Mouse (Mus musculus): Measurements from ENCODE around the gene Nid2.

Gene Nid2

DNA sequence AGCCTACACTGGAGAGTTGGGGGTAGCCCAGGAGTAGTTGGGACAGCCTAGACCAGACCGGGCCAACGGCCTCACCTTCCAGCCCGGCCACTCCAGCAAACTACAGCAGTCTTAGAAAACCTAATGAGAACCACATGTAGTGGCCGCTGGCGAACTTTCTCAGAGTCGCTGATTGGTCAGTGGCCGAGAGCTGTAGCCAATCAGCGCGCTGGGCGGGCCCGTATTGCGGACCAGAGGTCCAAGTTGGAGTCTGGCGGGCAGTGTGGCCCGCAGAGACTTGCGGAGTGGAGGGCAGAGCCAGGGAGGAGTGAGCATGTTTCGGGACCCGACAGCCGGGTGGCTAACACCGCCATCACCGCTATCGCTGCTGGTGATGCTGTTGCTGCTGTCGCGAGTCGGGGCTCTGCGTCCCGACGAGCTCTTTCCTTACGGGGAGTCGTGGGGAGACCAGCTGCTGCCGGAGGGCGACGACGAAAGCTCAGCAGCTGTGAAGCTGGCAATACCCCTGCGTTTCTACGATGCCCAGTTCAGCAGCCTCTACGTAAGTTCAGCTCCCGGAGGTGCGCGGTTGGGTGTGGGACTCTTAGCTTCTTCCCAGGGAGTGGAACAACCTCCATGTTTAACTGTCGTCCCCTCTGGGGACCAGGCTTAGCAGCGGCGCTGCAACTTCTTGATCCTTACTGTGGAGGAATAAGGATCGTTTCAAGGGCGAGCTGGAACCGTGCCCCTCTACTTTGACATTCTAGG lies at the start of gene Nid2:
Gene Nid2, plus strand, starts transcription at position 241 of the 747 bp plus-strand sequence.
- DNase-seq (ENCODE audit: low spot score in 2 of 2), result peak; percentile 24 to 45

DNA sequence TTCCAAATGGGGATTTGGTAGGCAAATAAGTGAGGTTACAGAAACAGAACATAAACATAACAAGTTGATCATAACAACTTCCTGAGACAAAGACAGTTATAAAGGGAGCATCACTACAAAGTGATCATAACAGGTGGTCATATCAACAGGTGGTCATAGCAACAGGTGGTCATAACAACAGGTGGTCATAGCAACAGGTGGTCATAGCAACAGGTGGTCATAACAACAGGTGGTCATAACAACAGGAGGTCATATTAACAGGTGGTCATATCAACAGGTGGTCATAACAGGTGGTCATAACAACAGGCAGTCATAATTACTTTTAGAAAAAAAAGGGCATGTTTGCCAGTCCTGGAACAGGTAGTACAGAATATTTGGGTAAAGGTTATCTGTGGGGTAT lies 49.5 kb upstream of the Nid2 start:
- no peak for DNase-seq (ENCODE audit: low spot score in 2 of 2)

DNA sequence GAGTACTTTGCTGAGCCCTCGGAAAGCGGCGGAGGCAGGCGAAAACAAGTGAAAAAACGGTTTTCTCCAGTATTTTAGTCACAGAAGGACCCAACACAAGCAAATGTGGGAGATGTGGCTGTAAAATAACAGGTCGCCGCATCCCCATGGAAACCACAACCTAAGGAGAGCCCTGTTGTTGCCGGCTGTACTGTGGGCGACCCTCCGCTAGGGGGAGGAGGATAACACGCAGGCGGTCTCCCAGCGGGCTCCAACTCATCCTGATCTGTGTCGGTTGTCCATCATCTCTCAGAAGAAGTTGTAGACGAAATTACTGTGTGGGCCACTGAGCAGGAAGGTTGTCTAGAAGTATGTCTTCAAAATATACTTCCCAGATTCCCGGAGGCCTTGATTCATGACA lies 45.4 kb upstream of the Nid2 start:
- DNase-seq (ENCODE audit: low spot score in 2 of 2), result peak; percentile 19 to 50

DNA sequence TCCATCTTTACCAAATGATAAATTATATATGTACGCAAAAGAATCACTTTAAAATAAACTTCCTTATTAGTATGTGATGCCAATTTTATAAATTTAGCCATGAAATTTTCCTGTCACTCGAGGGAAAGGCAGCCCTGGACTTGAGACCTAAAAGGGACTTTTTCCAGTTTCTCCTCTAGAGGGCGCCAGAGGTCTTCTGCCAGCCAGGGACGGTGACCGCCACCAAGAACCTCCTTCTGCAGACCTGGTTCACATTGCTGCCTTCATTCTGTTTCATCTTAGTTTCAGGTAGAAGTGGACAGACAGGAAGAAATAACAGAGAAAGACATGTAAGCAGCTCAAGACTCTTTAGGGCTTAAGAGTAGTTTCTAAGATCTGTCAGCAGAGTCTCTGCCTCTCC lies 44.6 kb upstream of the Nid2 start:
- peak in 1 of 2 experiments; percentile 46 for DNase-seq (ENCODE audit: low spot score in 2 of 2)

DNA sequence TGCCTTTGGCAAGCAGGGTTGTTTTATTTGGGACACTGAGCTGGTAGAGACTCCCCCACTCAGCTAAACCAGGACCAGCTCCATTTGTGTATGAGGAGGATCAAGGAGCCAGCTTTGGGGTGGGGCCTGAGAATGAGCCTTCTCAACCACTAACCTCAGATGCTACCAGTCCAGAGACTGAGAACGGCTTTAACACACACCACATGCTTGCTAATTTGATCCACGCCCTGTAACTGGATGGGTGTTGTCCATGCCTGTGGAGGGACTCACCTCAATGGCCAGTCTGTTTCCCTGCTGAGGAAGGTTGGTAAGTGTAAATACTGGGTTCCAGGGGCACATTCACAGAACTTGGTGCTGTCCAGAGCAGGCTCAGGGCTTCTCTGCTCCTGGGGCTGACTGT lies 44.1 kb upstream of the Nid2 start:
- DNase-seq (ENCODE audit: low spot score in 2 of 2), result no peak

DNA sequence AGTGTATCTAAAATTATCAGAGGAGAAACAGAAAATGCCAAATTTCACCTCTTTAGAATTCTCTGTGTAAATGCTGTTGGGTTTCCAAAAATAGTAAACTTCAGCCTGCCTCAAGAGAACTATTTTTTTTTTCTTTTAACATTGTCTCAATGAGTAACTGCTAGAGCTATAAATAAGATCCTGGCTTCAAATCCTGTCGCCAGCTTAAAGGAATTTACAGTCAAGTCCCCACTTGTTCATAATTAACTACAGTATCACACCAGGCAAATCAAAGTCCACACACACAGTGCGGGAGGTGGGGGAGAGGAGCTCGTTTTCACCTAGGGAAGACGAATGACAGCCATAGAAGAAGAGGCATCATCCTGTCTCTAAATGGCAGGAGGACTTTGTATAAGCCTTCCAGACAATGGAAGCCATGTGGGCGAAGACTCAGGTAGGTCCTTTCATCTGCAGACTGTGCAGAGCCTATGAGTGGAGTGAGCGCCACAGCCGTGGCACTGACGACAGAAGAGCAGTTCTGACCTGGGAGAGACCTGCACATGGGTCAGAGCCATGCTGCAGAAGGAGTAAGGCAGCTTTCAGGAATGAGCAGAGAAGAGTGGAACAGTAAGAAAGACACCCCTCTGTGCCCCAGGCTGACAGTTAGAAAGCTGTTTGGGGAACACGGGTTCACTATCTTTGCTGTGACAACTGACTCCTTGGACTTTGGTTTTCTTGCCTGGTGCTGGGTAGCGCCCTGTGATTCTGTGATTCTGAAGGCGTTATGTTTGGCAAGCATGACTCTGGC lies 43.2 kb upstream of the Nid2 start:
- DNase-seq (ENCODE audit: low spot score in 2 of 2), result no peak

DNA sequence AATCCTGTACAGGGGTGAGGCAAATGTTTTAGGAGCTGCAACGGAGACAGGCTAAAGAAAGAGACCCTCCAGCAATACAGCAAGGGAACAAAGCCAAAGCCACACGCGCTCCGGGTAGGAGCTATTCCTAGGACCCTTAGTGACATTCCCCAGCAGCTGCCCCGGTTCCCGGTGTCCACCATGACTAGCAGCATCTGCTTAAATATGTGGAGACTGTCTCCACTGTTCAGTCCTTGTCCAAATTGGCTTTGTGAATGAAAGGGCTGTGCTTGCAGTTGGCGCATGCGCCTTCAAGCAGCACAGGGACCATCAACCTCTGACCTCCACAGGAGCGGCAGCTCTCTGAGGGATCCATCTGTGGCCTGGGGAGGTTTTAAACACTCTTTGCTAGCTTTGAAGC lies 41.9 kb upstream of the Nid2 start:
- no peak for DNase-seq (ENCODE audit: low spot score in 2 of 2)

DNA sequence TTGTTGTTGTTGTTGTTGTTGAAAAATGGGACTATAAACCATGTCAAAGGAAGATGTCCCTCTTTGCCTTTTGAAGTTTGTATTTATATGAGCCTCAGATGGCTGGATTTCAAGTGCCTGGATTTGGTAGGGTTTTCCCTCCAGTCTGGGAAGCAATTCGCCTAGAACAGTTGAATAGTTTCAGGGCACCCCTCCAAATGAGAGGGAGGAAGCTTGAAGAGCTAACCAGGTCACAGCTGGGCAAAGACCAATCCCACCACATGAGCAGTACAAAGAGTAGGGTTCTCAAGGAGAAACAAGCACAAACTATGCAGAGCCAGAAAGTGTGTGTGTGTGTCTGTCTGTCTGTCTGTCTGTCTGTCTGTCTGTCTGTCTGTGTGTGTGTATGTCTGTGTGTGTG lies 39.3 kb upstream of the Nid2 start:
- no peak for DNase-seq (ENCODE audit: low spot score in 2 of 2)

DNA sequence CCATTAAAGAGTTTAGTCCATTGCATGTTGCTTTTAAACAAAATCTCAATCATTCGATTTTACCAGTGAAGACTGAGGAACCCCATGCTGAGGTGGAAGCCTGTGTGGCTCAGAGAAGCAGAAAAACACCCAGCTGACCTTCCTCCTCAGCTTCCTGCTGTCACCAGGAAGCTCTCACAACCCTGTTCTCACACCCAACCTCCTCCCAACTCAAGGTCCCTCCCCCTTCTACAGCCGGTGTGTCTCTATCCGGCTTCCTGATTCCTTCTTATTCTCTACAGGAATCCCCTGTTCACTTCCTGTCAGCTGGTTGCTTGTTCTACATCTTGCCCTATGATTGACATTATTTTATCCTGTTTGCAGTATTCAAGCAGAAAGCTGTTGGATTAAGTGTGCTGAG lies 38.0 kb upstream of the Nid2 start:
- no peak for DNase-seq (ENCODE audit: low spot score in 2 of 2)

DNA sequence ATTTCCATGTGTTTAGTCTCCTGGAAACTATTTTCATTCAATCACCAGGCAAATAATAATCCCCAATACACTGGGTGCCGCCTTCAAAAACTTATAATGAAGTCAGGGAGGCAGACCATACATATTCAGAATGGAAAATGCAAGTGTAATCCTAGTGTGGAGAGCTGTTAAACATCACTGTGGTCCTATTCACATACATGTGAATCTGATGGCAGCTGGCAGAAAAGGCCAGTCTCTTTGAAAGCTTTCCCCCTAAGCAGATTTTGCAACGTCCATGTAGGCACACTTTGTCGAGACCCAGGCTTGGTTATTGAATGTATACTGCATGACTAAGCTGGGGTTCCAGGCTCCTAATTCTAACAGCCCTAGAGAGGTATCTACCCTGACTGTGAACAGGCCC lies 32.0 kb upstream of the Nid2 start:
- no peak for DNase-seq (ENCODE audit: low spot score in 2 of 2)

DNA sequence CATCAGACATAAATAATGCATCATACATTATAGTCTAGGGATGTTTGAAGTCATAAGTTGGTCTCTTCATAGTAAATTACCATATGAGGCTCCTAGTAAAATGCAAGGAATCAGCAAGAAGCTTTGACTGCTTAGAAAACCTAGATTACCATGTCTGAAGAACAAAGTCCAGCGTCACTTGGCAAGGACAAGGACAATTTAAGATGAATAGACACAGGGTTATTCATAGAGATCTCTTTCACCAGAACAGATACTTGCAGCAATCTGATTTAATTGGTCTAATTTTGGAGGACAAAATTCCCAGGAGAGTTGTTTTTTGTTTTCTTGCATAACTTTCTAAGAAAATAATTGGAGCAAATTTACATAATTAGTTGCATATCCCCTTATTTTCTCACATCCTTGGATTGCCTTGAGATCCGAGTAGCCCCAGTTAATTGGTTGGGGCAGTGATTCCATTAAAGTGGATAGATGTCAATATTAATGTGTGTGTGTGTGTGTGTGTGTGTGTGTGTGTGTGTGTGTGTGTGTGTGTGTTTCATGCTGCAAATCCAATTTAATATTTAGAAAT lies 30.9 kb upstream of the Nid2 start:
- no peak for DNase-seq (ENCODE audit: low spot score in 2 of 2)

DNA sequence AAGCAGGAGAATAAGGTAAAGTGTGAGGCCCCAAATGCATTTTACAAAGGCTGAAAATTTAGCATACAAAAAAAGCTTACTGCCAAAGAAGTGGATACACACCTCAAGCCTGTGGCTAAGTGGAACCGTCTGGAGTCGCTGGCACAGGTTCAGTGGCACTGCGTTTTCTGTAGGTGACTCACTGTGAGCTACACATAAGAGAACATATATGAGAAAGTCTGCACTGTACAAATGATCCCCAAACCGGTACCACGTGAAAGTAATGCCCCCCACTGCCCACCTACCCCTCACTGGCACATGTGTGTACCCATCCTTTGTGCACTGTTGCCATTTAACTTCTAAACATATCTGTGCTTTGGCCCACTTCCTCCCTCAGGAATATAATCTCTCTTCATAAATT lies 22.8 kb upstream of the Nid2 start:
- no peak for DNase-seq (ENCODE audit: low spot score in 2 of 2)

DNA sequence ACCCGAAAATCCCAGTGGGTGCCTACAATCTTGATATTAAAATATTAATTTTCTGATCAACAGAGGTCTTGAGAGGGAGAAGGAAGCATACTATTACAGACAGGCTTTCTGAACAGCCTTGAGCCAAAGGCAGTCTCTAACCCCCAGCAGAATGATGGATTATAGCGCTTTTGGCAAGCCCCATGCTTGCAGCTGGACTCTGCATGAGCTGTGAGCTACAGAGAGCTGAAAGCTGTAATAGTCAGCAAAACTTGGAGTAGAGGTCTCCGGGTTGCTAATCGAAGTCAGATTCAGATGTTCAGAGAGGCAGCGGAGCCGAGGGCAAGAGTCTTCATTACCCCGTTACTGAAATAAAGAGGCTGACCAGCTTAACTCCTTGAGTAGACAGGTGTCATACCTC lies 22.3 kb upstream of the Nid2 start:
- DNase-seq (ENCODE audit: low spot score in 2 of 2), result no peak

DNA sequence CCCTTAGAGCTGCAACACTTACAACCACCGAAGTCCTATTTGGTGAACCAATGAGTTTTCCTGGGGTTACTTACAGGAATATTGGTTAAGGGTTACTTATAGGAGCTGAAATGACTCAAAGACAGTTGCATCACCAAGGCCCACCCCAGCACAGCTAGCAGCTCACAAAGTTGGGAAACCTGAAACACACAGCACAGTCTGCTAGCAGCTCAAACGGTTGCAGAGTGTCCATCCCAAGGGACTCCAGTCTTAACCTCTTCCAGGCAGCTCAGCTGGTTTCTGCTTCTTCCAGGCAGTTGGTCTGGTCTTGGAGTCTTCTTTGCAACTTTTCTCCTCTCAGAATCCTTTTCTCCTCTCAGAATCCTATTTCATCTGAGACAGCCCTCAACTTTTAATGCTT lies 19.0 kb upstream of the Nid2 start:
- no peak for DNase-seq (ENCODE audit: low spot score in 2 of 2)

DNA sequence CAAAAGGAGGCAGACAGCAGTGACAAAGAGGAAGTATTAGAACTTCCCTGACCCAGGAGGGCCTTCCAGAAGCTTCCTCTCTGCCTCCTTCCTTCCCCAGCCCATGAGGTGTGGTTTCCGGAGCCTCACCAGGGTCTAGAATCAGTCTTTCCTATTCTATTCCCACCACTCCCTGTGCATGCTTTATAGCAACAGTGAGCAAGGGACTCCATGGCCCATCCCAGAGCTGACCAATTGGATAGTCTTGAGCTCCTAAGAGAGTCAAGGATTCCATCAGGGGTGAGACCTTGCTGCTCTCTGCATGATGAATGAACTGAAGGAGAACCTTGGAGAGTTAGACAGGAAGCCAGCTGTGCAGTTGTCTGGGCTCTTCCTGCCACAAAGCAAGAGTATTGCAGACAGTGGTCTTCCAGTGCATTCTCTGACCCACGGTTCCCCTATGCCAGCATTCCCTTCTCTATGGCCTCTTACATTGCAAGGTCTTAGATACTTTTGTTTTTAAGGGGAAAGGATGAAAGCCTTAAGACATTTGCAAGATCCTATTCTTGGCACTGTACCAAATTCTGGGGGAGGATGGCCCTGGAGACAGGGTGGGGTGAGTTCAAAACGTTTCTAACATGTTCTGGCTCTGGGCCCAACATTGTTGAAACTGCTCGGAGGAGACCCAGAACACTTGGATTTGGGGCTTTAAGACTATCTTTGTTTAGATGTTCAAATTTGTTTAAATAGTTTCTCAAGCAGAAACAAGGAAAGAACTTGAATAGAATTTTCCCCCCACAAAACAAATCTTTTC lies 17.4 kb upstream of the Nid2 start:
- no peak for DNase-seq (ENCODE audit: low spot score in 2 of 2)

DNA sequence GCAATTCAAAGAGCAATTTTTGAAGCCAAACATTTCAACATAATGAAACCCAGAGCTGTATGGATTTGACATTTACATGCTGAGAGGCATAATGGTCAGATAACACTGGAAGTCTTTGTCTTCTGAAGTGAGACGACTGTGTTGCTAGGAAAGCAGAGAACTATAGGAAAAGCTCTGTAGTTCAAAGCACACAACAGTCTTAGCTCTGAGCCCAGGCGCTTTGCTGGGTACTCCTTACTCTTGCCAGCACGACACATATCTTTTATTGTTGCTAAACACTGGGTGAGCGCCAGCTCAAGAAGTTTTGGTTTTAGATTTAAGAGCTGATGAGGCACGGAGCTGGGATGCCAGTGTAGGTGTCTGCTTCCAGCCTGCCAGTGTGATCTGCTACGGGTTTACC lies 15.8 kb upstream of the Nid2 start:
- no peak for DNase-seq (ENCODE audit: low spot score in 2 of 2)

DNA sequence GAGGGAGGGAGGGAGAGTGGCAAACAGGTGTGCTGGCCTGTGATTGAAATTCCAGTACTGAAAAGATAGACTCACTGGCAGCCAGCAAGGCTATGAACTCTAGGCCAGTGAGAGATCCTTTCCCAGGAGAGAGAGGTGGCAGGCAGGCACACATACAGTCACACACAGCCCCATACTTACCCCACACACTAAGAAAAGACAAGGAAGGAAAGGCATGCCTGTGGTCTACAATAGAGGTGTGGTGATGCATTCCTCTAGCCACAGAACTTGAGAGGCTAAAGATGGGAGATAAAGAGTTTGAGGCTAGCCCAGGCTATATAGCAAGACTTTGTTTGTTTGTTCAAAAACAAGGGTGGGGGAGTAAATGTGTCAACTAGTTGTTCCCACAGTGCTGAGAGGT lies 13.5 kb upstream of the Nid2 start:
- DNase-seq (ENCODE audit: low spot score in 2 of 2), result no peak

DNA sequence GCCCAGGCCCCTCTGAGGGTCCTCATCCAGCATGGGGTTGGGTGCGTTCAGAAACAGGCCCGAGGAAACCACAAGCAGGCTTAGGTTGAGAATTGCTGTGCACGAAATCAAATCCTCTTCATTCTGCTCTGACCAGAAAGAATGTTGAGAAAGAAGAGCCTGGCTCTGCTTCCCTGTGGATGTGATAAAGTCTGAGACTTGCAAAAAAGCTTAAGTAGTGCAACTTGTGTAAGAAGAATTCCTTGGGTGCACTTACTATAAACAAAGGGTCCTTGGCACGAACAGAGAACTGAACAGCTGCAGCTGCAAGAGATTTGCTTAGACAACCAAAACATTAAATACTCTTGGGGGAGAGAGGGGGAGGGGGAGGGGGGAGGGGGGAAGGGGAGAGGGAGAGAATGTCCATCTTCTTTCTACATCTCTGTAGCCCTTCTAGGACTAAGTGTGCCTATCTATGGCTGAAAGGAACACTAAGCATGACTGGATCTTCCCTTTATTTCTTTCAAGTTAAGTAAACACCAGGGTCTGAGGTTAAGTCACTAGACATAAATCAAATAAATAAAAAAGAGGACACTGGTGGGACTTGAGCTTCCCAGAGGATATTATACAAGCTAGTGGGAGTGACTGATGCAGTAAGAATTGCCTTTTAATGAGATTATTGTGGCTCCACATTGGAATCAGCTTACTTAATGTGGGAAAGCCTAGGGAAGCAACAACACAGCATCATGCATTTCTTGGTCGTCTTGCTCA lies 12.8 kb upstream of the Nid2 start:
- no peak for DNase-seq (ENCODE audit: low spot score in 2 of 2)

DNA sequence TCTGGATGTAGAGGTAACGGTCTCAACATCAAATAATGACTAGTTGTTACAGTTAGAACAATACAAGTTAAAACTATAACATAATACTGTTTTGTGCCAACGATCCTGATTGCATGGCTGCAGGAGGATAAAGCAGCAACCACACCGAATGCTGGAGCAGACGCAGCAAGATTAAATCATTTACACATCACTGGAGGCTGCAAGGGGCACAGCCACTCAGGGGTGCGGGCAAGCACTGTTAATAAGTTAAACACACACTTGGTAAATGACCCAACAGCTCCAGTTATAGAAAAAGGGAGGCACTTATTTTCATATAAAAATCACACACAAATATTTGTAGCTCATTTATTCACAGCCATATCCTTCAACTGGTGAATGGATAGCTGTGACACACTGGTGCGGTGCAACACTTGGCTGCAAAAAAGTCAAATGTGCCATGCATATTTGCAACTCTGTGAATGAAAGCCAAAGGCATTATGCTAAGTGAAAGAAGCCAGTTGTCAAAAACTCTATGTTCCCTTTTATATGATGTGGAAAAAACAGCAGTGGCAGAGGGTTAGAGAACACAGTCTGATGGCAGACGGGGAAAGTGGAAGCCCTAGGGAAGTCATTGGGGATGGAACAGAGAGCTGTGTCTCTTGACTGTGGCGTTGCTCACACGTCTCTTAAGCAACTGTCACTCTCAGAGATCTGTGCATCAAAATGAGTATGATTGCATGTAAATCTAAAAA lies 11.5 kb upstream of the Nid2 start:
- no peak for DNase-seq (ENCODE audit: low spot score in 2 of 2)

DNA sequence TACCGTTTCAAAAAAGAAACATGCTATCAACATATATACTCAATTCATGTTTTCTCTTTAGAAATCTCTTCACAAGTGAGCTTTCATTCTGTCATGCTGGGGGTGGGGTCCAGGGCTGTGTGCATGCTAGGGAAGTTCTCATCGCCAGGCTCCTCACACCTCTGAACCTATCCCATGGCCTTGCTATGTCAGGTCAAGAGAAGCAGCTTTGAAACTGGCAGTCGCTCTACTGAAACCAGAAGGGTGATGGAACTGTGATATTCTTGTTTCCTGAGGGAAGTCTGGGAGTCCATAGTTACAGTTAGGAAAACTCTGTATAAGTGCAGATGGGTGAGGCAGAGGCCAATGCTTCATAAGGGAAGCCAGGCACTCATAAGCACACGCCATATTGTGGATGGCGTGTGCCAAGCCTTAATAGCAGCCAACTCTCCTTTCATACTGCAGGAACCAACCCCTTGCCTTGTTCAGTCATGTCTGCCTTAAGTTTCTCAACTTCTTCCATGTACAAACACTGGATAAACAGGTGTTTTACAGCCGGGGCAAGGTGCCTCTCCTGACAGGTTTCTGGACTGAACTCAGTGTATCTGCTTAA lies 10.8 kb upstream of the Nid2 start:
- no peak for DNase-seq (ENCODE audit: low spot score in 2 of 2)
